Mouse (Mus musculus) G1E-ER4 (cell line): ENCODE results near the gene Tef. TPM values are rescaled to one million over a fixed set of nuclear protein-coding genes. Genes with fewer than 3 reads are reported as not detected.

Experiments used
- GATA1 ChIP-seq: IDR thresholded peaks from one replicate; pipeline ENCODE4 v1.8.0; 2012; ENCODE audit warnings: low read length, inconsistent platforms
- polyA plus RNA-seq: library from polyadenylated mRNA; stranded (reverse); fragments of >175 nt; gene quantifications from 2 replicates; pipeline ENCODE4 v1.2.3, GENCODE M21; 2012

Tef gene
- polyA plus RNA-seq, 1 experiment: 53.4 TPM

DNA sequence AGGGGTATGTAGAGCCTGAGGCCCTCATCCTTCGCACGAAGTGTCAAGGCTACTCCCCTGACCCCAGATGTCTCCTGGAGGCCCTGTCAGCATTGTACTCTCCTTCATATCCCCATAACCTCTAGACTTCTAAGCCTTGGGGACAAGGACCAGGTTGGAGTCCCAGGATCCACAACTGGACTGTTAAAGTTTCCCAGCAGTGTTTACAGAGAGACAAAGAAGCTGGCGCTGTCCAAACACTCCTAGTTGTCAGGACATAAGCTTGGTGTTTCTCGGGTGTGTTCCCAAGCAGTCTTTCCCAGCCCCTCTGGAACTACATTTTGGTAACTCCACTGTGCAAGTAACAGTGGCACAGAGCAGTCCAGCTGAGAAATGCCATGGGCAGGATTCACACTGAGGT lies 31.3 kb downstream of the Tef start:
- TF ChIP-seq GATA1: no peak

DNA sequence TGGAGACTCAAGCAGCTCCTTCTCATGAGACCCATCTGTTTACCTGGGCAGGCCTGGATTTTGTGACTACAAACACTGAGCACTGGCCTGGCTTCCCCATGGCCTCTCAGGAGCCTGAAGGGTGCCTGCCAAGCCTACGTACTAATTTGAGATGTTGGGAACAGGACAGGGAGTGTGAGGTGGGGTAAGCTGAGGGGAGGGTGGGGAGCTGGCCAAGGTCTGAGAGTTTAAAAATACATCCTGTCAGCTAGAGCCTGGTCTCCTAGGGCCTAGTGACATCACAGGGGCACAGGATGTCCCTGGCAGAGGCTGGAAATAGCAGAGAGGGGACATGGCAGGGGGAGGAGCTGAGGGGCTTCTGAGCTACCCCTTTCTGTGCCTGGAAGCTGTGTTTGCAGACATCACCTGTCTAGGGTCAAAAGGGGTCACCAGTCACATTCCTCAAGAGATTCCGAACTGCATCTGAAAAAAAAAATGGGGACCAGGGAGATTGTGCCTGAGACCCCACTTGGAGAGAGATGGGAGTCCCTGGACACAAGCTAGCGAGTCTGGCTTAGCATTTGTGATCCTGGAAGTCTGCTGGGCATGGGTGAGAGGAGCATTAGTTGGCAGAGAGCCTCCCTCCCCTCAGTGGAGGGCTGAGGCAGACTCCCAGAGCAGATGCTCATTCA lies 32.1 kb downstream of the Tef start:
- no peak for TF ChIP-seq GATA1

DNA sequence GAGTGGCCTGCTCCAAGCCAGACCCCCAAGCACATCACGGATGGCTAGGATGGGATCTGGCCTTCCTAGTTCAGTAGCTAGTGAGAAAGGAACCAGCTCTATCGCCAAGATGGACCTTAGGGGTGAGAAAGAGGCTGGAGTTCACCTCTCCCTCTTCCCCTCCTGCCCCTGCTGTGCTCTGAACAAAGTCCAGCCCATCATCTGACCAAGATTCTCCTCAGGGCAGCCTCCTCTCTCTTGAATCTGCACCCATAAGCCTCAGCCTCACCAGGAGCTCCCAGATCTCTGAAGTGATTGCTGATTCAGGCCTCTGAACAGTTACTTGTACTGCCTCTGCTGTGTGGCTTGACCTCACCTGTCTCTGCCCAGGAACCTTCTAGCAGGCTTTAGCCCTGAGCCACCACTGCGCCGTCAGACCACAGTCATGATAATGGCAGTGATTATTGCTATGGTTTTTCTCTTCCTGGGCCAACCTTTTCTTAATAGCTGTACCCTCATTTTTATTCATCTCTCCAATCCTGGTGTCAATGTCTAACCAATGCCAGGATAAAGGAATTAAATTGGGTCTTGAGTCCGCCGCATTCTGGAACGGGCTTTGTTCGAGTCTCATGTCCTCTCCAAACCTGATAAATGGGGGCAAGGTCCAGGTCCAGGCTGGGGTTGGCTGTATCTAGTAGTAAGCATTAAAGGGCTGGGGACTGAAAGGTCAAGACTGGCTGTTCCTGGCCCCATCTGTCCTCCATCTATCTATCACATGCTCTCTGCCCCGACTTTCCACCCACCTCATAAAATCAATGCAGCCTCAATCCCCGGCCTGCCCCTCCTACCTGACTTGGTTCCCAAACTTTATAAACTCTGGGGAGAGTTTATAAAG lies 33.0 kb downstream of the Tef start:
- TF ChIP-seq GATA1: no peak

DNA sequence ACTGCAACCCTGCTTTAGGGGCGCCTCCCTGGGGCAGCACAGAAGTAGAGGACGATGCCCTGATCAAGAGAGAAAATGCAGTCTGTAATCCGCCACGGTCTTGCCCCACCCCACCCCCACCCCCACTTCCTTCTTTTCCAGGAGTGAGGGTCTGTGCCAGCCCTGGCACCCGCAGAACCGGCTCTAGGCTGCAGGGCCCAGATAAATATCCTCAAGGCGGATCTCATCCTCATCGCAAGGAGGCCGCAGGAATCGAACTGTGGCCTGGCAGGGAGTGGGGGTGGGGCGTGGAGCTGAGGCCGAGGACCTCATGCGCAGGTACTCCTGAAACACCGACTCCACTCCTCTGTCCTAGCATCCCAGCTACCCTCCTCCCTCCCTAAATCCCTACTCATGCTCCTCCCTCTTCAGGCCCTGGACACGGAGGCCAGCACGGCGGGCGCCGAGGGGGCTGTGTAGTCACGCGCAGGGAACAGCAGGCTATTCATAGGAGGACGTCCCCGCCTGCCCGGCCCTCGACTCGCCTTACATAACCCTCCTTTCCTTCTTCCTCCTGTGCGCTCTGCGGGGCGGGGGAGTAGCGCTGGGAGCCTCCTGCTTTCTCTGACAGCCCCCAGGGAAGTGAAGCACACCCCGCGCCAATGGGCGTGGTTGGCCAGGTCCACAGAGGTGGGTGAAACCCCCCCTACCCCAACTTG lies 34.1 kb downstream of the Tef start:
- TF ChIP-seq GATA1: no peak

DNA sequence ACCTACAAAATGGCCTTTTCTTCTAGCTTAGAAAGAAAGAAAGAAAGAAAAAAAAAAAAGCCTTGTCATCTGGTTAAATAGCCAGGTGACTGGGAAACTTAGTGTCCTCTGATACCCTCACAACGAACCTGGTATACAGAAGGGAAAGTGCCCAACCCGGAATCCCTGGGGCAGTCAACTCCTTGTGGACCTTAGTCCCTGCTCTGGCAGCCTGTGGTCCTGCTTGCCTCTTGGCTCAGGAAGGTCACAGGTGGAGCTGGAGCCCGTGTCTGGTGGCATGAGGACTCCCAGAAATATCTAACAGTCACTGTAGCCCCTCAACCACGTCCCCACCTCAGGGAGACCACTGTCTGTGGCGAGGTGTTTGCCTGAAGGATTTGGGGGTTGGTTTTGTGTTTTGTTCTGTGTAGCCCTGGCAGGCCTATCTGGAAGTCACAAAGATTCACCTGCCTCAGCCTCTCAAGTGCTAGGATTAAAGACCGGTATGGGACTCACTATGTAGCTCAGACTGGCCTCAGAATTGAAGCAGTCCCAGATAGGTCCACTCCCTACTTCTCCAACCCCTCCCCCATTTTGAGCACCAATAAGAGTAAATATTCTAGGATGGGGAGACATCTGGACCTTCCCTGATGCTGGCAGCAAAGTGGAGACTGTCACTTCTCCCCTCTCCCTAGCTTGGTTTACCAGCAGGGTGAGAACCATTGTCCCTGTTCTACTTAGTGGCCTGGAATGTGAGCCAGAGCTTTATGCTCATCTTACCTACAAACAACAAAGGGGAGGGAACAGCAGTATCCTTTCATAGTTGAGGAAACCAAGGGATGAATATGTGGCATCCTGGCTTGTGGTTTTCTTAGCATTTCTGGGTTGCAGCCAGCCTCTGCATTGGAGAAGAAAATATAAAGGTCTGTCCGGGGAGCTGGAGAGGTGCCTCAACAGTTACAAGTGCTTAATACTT lies 35.0 kb downstream of the Tef start:
- no peak for TF ChIP-seq GATA1

DNA sequence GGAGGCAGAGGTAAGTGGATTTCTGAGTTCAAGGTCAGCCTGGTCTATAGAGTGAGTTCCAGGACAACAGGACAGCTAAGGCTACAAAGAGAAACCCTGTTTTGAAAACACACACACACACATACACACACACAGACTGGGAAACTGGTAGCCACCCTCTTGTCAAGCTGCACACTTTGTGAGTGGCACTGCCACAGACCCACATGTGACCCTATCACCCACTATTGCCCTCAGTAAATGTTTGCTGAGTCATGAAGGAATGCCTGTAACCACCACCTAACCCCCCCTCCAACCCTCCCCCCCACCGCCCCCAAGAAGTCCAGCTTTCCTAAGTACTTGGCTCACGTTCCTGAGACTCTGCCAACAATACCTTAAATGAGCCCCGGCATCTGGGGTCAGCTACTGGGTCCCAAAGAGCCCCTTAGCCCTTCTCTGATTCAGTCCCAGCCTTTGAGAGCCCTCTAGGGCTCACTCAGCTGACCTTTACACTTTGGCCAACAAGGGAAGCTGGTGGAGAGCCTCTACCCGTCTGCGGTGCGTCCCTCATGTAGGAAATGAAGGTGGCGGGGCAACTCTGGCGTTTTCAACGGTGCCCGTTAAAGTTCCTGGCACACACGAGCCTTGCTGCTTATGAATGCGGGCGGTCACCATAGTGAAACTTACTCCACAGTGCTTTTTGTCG lies 36.5 kb downstream of the Tef start:
- no peak for TF ChIP-seq GATA1

DNA sequence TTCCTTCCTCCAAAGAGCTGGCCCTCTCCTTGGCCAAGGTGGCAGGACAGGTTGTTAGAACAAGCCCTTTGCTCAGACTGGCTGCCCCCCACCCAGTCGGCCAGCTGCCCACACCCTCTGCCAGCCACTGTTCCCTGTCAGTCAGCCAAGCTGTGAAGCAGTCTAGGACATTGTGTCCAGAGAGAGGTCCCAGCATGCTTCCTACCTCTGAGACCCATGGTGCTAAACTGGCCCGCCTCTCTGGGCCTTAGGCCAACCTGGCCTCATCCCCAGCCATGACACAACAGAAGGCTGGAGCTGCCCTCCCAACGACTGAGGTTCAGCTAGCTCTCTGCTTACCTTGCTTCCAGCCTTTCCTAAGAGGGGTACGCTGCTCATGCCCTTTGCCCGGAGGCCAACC lies 37.4 kb downstream of the Tef start:
- TF ChIP-seq GATA1: no peak

DNA sequence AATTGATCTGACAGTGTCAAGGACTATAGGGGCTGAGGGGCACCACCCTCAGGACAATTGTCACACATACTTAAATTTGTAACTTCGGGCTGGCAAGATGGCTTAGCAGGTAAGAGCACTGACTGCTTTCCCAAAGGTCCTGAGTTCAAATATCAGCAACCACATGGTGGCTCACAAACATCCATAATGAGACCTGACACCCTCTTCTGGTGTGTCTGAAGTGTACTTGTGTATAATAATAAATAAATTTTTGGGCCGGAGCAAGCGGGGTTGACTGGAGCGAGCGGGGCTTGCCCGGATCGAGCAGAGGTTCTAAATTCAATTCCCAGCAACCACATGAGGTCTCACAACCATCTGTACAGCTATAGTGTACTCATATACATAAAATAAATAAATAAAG lies 38.1 kb downstream of the Tef start:
- no peak for TF ChIP-seq GATA1

DNA sequence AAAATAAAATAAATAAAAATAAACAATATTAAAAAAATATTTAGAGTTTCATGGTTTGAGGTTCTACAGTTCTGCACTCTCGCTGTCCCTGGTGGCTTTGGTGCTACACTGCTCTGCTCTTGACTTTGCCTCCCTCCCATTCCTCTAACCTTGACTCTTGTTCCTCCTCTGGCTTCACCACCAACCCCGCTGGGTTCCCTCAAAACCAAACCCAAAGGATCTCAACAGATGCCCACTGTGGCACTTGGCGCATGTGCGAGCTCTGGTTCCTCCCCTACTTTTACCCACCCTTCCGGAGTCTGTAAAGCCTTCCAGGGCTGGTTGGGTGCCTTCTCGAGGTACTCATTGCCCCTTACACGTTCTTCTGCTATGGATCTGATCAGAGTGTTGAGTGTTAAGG lies 40.1 kb downstream of the Tef start:
- TF ChIP-seq GATA1: no peak

DNA sequence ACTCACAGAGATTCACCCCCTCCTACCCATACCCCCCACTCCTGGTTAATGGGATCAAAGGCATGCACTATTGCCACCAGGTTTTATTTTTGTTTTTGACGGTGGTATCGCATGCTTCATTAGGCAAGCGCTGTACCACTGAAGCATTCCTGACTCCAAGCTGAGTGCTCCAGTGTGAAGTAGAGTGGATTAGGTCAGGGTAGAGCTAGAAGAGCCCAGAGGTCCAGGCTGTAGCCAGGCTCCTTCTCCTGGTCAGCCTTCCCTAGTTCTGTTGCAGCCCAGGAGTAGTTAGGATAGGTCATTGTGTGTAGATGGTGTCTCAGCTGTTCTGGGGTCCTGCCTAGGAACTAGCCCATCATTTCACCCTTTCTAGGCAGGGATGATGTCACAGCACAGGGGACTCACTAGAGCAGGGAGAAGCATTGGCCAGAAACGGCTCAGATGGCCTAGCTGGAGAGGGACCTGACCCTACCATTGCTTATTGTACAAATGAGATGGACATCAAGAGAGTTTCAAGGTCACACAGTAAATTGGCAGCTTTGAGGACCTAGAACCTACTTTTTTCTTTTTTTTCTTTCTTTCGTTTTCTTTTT lies 42.9 kb downstream of the Tef start:
- TF ChIP-seq GATA1: no peak

DNA sequence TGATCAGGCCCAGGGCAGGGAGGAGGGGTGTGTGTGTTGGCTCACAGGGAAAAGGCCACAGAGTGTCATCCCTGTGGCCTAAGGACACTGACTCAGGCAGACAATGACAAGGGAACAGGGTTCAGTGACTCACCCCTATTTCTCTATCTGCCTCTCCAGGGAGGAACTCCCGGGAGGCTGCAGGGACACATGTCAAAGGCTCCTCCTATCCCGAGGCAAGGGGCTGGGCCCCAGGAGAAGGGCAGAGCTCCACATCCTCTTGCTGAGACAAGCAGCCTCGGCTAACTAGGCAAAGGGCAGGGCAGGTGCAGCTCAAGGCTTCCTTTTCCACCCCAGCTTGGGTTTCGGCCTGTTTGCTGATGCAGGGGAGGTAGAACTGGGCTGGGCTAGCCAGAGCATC lies 43.5 kb downstream of the Tef start:
- TF ChIP-seq GATA1: no peak

DNA sequence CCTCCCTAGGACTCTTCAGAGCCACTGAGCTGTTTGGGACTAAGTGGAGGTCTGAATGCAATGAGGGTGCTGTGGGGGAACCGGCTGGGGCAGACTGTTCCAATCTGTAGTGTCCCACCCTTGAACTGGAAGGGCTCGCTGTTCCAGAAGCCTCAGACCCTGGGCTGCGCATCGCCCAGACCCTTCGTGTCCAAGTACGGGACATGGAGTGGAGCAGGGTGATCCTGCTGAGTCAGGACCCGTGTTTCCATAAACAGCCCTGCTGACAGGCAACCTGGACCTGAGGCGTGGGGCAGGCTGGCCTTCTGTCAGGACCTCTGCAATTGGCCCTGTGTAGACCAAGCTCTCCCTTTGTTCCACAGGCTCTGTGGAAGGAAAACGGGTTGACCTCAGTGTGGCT lies 44.5 kb downstream of the Tef start:
- no peak for TF ChIP-seq GATA1

DNA sequence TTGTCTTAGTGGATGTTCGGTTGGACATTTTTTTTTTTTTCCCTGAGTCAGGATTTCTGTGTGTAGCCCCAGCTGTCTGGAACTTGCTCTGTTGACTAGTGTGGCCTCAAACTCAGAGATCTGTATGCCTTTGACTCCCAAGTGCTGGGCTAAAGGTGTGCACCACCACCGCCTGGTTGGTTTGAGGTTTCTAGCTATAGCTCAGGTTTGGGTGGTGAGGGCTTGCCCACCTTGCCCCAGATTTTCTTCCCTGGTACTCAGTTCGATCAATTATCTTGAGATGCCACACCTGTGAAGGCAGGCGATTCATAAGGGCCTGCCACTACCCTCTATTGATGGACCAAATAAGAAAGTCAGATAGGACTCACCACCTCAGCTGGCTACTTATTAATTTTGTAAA lies 44.9 kb downstream of the Tef start:
- TF ChIP-seq GATA1: no peak

DNA sequence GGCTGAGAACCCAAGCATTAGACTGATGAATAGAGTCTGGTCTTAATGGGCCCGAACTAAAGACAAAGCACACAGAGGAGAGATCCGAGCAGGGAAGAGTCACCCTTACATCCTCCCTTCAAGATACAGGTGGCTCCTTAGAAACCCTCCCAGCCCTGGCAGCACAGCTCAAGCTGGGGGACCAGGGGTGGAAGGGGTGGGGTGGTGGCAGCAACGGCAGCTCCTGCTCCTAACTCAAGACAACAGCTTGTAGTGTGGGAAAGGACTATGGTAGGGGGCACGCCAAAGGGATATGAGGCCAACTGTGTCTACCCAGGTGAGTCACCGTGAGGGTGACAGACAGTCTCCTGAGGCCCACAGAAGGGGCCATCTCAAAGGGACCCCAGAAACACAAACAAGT lies 45.6 kb downstream of the Tef start:
- no peak for TF ChIP-seq GATA1
